Mouse (Mus musculus): Measurements from ENCODE around the gene Ptprj. TPM values are rescaled to one million over a fixed set of nuclear protein-coding genes. Genes with fewer than 3 reads are reported as not detected.

Ptprj gene
- polyA plus RNA-seq, 1 experiment from 2014 or later, result 5.4 TPM

- Histone ChIP-seq H3K27me3 (ENCODE audit: insufficient read depth, low read length) (no peaks in the 10 kb centered on the region), H3K9me3 (ENCODE audit: low read depth, low read length) (no peaks in the 10 kb centered on the region), H3K9ac (peak overlapping the region; percentile 83), H3K4me1 (ENCODE audit: insufficient read depth) (0 out of 2 replicates have a peak, but pooled peaks cover 4% of the 10 kb centered on the region), H3K4me3 (ENCODE audit: low read depth, low read length) (peak overlapping the region; percentile 82), H3K4me2 (peak overlapping the region; percentile 80), H3K27ac (ENCODE audit: low read depth) (peak overlapping the region; percentile 87; the same call in 1 of the 2 replicates), H3K36me3 (ENCODE audit: insufficient read depth) (no peaks in the 10 kb centered on the region)
- 2% methylated on average over 23 of the region's 23 CpGs for WGBS
- TF ChIP-seq CTCF (IDR thresholded peaks at IDR 0.05; ENCODE audit: low read depth), result no peak
- no peak; the same call in 1 of the 2 replicates for ATAC-seq (ENCODE audit: insufficient read depth)
- peak; percentile 46 for DNase-seq
These were observed 1.3 kb downstream of the Ptprj start for GRCm38 (mm10) chr2:90579038-90579727.

GRCm38 (mm10) chr2:90577451-90578279, 2.8 kb downstream of the Ptprj start:
- DNase-seq (no peak), ATAC-seq (ENCODE audit: insufficient read depth) (no peak)
- H3K27ac ChIP-seq (ENCODE audit: low read depth), result no peak overlapping the region
- TF ChIP-seq CTCF (IDR thresholded peaks at IDR 0.05; ENCODE audit: low read depth), result no peak
- H3K9ac ChIP-seq, result no peak overlapping the region
- H3K36me3 ChIP-seq (ENCODE audit: insufficient read depth), result no peaks in the 10 kb centered on the region
- H3K9me3 ChIP-seq (ENCODE audit: low read depth, low read length), result no peaks in the 10 kb centered on the region
- no peak overlapping the region for H3K4me2 ChIP-seq
- H3K4me1 ChIP-seq (ENCODE audit: insufficient read depth), result 0 out of 2 replicates have a peak, but pooled peaks cover 4% of the 10 kb centered on the region
- WGBS, result 81% methylated on average over 7 of the region's 7 CpGs
- no peaks in the 10 kb centered on the region for H3K27me3 ChIP-seq (ENCODE audit: insufficient read depth, low read length)
- H3K4me3 ChIP-seq (ENCODE audit: low read depth, low read length), result no peak overlapping the region

GRCm38 (mm10) chr2:90576936-90577335, 3.5 kb downstream of the Ptprj start:
- ATAC-seq (ENCODE audit: insufficient read depth) (no peak), DNase-seq (no peak)
- peaks cover 4% of the 10 kb centered on the region; the same call in 1 of the 2 replicates for H3K4me1 ChIP-seq (ENCODE audit: insufficient read depth)
- H3K36me3 ChIP-seq (ENCODE audit: insufficient read depth), result no peaks in the 10 kb centered on the region
- H3K4me2 ChIP-seq, result no peak overlapping the region
- H3K27ac ChIP-seq (ENCODE audit: low read depth), result no peak overlapping the region
- no peaks in the 10 kb centered on the region for H3K9me3 ChIP-seq (ENCODE audit: low read depth, low read length)
- H3K9ac ChIP-seq, result no peak overlapping the region
- H3K27me3 ChIP-seq (ENCODE audit: insufficient read depth, low read length), result no peaks in the 10 kb centered on the region
- no peak overlapping the region for H3K4me3 ChIP-seq (ENCODE audit: low read depth, low read length)
- TF ChIP-seq CTCF (IDR thresholded peaks at IDR 0.05; ENCODE audit: low read depth), result no peak
- 56% methylated on average over 1 of the region's 1 CpGs for WGBS

- peaks cover 4% of the 10 kb centered on the region; the same call in 1 of the 2 replicates for H3K4me1 ChIP-seq (ENCODE audit: insufficient read depth)
- no peak overlapping the region for H3K4me3 ChIP-seq (ENCODE audit: low read depth, low read length)
- H3K9me3 ChIP-seq (ENCODE audit: low read depth, low read length), result no peaks in the 10 kb centered on the region
- H3K36me3 ChIP-seq (ENCODE audit: insufficient read depth), result no peaks in the 10 kb centered on the region
- no peak overlapping the region for H3K27ac ChIP-seq (ENCODE audit: low read depth)
- 78% methylated on average over 6 of the region's 6 CpGs for WGBS
- no peaks in the 10 kb centered on the region for H3K27me3 ChIP-seq (ENCODE audit: insufficient read depth, low read length)
- ATAC-seq (ENCODE audit: insufficient read depth) (no peak), DNase-seq (no peak)
- H3K4me2 ChIP-seq, result no peak overlapping the region
- TF ChIP-seq CTCF (IDR thresholded peaks at IDR 0.05; ENCODE audit: low read depth), result no peak
- no peak overlapping the region for H3K9ac ChIP-seq
These were observed 4.0 kb downstream of the Ptprj start for GRCm38 (mm10) chr2:90576411-90576810.

- no peak for TF ChIP-seq CTCF (IDR thresholded peaks at IDR 0.05; ENCODE audit: low read depth)
- 82% methylated on average over 5 of the region's 5 CpGs for WGBS
- H3K36me3 ChIP-seq (ENCODE audit: insufficient read depth), result no peaks in the 10 kb centered on the region
- no peak overlapping the region for H3K4me2 ChIP-seq
- H3K4me1 ChIP-seq (ENCODE audit: insufficient read depth), result peaks cover 4% of the 10 kb centered on the region; the same call in 1 of the 2 replicates
- no peak for DNase-seq
- H3K9ac ChIP-seq, result no peak overlapping the region
- H3K4me3 ChIP-seq (ENCODE audit: low read depth, low read length), result no peak overlapping the region
- no peak for ATAC-seq (ENCODE audit: insufficient read depth)
- no peaks in the 10 kb centered on the region for H3K9me3 ChIP-seq (ENCODE audit: low read depth, low read length)
- no peaks in the 10 kb centered on the region for H3K27me3 ChIP-seq (ENCODE audit: insufficient read depth, low read length)
- H3K27ac ChIP-seq (ENCODE audit: low read depth), result no peak overlapping the region
These were observed 4.7 kb downstream of the Ptprj start for GRCm38 (mm10) chr2:90575713-90576112.

GRCm38 (mm10) chr2:90575116-90575515, 5.3 kb downstream of the Ptprj start:
- no peak overlapping the region for H3K27ac ChIP-seq (ENCODE audit: low read depth)
- H3K4me3 ChIP-seq (ENCODE audit: low read depth, low read length), result no peak overlapping the region
- no peaks in the 10 kb centered on the region for H3K9me3 ChIP-seq (ENCODE audit: low read depth, low read length)
- no peak for TF ChIP-seq CTCF (IDR thresholded peaks at IDR 0.05; ENCODE audit: low read depth)
- ATAC-seq (ENCODE audit: insufficient read depth), result no peak
- WGBS, result 58% methylated on average over 3 of the region's 3 CpGs
- no peaks in the 10 kb centered on the region for H3K36me3 ChIP-seq (ENCODE audit: insufficient read depth)
- no peaks in the 10 kb centered on the region for H3K27me3 ChIP-seq (ENCODE audit: insufficient read depth, low read length)
- H3K9ac ChIP-seq, result no peak overlapping the region
- no peak for DNase-seq
- H3K4me1 ChIP-seq (ENCODE audit: insufficient read depth), result peaks cover 4% of the 10 kb centered on the region; the same call in 1 of the 2 replicates
- H3K4me2 ChIP-seq, result no peak overlapping the region

GRCm38 (mm10) chr2:90574536-90574935, 5.9 kb downstream of the Ptprj start:
- Histone ChIP-seq H3K36me3 (ENCODE audit: insufficient read depth) (no peaks in the 10 kb centered on the region), H3K27ac (ENCODE audit: low read depth) (no peak overlapping the region), H3K4me1 (ENCODE audit: insufficient read depth) (peaks cover 4% of the 10 kb centered on the region; the same call in 1 of the 2 replicates), H3K4me3 (ENCODE audit: low read depth, low read length) (no peak overlapping the region), H3K9me3 (ENCODE audit: low read depth, low read length) (no peaks in the 10 kb centered on the region), H3K27me3 (ENCODE audit: insufficient read depth, low read length) (no peaks in the 10 kb centered on the region), H3K4me2 (peak overlapping the region; percentile 8; the same call in 1 of the 2 replicates), H3K9ac (no peak overlapping the region)
- DNase-seq (no peak), ATAC-seq (ENCODE audit: insufficient read depth) (no peak)
- WGBS, result 63% methylated on average over 8 of the region's 8 CpGs
- no peak for TF ChIP-seq CTCF (IDR thresholded peaks at IDR 0.05; ENCODE audit: low read depth)

Data from lung, embryonic 14.5 days (tissue).